In the genomic region with DNA sequence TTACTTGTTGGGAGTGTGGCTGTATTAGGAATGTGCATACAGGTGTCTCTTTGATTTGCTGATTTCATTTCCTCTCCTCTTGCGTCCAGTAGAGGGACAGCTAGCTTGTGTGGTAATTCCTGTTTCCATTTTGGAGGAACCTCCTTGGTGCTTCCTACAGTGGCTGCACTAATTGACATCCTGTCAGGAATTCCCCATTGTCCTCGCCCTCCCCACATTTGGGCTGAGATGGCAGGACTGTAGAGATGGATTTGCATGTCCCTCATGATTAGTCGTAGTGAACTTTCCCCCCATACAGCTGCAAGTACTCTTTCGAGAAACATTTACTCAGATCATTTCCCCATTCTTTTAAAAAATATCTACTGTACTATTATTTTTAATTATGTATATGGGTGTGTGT, we compare ENCODE assay signal across 12 mouse cellular contexts.
"Had no signal": no experiment of that assay in that cellular context is flagged by ENCODE, and none has a peak within 500 bp of the region (broad histone marks: within the 10 kb centered on the region; RNA-seq: fewer than 3 reads in every experiment).

No protein-coding gene starts in this region.

- H3K27ac ChIP-seq: liver, embryonic 14.5 days; lung, embryonic 15.5 days; midbrain, embryonic 10.5 days; neural tube, embryonic 12.5 days had no signal

- H3K4me3 ChIP-seq: lung, embryonic 15.5 days; midbrain, embryonic 10.5 days; neural tube, embryonic 12.5 days had no signal

- ATAC-seq: inflammation-experienced regulatory T-cells, adult 6 months had no signal

- DNase-seq: kidney, adult 18-20 months; kidney, postnatal 10 days; kidney, postnatal 4 days; left cerebral cortex, postnatal 4 days; lung, postnatal 36 days; midbrain, embryonic 14.5 days; thymus, postnatal 14 days had no signal

- H3K27me3 ChIP-seq: lung, embryonic 15.5 days; neural tube, embryonic 12.5 days had no signal

- H3K9me3 ChIP-seq: lung, embryonic 15.5 days; midbrain, embryonic 10.5 days had no signal

- H3K9ac ChIP-seq: liver, embryonic 14.5 days; lung, embryonic 15.5 days; neural tube, embryonic 12.5 days had no signal

- H3K4me1 ChIP-seq: midbrain, embryonic 10.5 days; neural tube, embryonic 12.5 days had no signal

- H3K4me2 ChIP-seq: lung, embryonic 15.5 days; neural tube, embryonic 12.5 days had no signal

- H3K36me3 ChIP-seq: lung, embryonic 15.5 days; midbrain, embryonic 10.5 days; neural tube, embryonic 12.5 days had no signal
